Mouse (Mus musculus): Measurements from ENCODE around the gene Gm49510. TPM values are rescaled to one million over a fixed set of nuclear protein-coding genes. Genes with fewer than 3 reads are reported as not detected.

Gene Gm49510
- total RNA-seq, 2 experiments from 2014 or later, result not detected

DNA sequence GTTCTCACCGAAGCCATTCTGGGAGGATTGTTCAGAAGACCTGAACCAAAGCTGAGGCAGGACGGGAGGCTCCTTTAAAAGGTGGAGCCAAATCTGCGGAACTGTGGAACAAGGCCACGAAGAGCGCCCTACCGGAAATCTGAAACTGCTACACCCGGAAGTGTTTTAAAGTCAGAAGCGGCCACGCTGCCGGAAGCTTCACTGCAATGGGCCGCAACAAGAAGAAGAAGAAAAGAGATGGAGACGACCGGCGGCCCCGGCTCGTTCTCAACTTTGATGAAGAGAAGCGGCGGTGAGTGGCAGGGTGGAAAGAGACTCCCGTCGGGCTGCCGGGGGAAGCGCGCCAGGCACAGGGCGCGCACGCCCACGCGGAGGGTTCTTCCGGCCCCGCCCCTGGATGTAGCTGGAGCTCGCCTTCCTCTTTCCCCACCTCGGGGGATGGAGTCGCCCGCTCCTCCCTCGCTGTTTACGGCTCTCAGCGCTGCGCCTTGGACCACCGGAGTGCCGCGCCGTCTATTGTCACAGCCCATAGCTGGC lies 35.4 kb downstream of the Gm49510 start, which contains the start of gene Nol12:
TSS of gene Nol12 (plus strand) at position 150 of the 537 bp plus-strand sequence.
- intact Hi-C loops (cut with DNase I), result no loop called here

DNA sequence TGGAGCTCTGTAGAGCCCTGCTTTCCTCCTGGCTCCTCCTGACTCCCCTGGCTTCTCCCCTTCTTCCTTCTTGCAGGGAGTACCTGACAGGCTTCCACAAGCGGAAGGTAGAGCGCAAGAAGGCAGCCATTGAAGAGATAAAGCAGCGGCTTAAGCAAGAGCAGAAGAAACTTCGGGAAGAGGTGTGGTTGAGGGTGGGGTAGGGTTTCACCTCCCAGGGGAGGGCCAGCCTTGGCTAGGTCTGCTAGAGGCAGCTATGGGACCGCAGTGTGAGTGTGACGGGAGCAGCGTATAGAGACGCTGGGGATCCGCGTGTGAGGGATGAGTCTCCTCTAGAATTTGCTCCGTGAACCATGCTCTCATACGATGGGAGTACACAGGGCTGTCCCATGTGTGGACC lies 36.9 kb downstream of the Gm49510 start:
- intact Hi-C loops (cut with DNase I), result no loop called here
- DNase-seq, result peak in 1 of 2 experiments; percentile 3

More for the DNA sequence above, 35.4 kb downstream of the Gm49510 start, which contains the start of gene Nol12:
- peak; percentile 75 to 85 for DNase-seq

DNA sequence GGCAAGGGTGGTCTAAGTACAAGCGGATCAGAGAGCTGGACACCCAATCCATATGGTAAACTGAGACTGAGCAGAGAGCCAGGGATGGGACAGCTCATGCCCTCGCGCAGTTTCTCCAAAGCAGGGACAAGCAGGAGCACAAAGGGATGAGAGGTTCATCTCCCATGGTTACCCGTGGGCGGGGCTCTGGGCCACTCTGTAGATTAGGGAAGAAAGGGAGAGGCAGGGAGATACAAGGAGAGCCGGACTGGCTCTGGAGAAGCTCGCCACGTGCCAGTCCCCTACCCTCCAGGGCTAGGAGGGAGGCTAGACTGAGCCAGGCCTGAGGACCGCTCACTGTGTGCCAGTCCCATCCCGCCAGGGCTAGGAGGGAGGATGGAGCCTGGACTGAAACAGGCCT lies 37.8 kb downstream of the Gm49510 start:
- intact Hi-C loops (cut with DNase I), result no loop called here
- no peak for DNase-seq

DNA sequence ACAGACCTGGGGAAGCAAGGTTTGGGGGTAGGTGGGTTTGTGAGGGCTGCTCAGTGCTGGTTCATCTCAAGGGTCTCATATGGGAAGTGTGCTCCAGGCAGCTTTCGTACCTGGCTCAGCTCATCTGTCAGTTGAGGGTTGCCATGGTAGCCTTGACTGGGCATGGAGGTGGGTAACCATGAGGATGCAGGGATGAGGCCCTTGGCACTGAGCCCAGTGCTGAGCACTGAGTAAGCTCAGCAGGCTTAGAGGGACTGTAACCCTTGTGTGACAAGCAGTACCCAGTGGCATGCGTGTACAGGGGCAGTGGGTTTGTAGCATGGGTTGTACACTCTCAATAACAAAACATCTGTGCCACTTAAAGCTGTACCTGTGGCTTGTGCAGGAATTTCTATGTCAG lies 38.5 kb downstream of the Gm49510 start:
- DNase-seq, result no peak
- intact Hi-C loops (cut with DNase I), result no loop called here

DNA sequence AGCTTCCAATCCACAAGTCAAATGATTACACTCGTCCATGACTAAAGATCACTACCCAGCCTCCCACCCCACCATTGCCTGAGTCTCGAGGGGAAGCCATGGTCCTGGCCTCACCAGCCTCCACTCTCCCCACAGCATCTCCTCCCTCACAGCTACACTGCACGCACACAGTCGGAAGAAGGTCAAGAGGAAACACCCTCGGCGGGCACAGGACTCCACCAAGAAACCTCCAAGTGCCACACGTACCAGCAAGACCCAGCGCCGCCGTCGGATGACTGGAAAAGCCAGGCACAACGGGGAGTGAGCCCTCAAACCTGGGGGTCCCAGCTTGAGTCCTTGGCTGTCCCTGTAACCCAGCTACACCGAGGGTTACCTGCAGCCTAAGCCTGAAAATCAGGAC lies 40.9 kb downstream of the Gm49510 start:
- intact Hi-C loops (cut with DNase I), result loop anchor here (5.0 kb wide), 1 partner anchor 38 kb away; no protein-coding TSS in a partner anchor

DNA sequence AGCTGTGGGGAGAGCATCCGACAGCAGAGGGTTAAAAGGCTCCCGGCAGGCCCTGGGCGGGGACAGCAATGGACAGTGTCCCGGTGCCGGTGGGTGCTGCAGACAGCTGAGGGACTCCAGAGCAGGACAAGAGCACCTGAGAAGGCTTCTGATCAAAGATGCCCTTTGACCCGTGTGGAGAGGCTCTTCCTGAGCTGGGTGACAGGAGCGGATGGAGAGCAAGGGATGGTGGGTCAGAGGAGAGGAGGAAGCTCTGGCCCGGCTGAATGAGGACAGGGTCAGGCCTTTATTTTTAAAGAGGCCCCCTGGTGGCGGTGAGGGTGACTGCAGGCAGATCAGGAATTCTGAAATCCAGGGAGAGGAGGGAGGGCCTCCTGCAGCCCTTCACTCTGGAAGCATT lies 43.2 kb downstream of the Gm49510 start:
- DNase-seq, result peak; percentile 74 to 80
- intact Hi-C loops (cut with DNase I), result loop anchor here (5.0 kb wide), 1 partner anchor 40 kb away; no protein-coding TSS in a partner anchor

More for the DNA sequence above, 40.9 kb downstream of the Gm49510 start:
- no peak for DNase-seq

DNA sequence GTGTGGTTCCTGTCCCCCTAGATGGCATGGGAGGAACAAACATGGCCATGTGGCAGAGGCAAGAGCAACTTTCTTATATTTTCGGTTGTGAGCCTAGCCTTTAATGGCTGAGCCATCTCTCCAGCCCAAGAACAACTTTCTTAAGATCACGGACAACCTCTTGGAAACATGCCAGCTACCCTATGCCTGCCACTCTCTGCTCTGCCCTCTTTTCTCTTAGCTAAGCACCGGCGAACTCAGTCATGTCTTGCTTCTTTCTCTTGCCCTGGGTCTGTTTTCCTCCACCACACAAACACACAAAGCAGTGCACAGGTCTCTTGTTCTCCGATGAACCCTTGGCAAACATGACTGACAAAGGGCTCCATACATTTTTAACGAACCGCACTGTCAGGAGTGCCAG lies 46.8 kb downstream of the Gm49510 start:
- no peak for DNase-seq

DNA sequence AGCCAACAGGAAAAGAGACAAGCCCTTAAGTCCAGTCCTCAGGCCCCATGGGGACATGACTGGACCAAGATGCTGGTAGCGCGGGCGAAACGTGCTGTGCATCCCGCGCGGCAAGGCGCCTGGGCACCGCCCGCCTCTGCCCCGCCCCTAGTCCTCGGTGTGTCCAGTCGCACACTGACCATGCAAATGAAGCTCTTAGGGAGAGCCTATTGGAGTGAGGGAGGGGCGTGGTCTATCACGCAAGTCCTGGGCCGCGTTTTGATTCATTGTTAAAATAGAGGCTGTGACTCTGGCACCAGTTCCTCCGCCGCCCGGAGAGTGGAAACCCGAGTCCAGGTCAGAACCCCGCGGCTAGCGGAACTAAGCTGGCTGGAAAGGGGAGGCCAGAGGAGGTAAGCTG lies 48.2 kb downstream of the Gm49510 start, which contains the start of gene Triobp:
TSS of gene Triobp (plus strand) at position 68 of the 400 bp plus-strand sequence.
- peak; percentile 70 to 83 for DNase-seq
- intact Hi-C loops (cut with DNase I), result no loop called here

More for the DNA sequence above, 46.8 kb downstream of the Gm49510 start:
- intact Hi-C loops (cut with DNase I), result no loop called here

DNA sequence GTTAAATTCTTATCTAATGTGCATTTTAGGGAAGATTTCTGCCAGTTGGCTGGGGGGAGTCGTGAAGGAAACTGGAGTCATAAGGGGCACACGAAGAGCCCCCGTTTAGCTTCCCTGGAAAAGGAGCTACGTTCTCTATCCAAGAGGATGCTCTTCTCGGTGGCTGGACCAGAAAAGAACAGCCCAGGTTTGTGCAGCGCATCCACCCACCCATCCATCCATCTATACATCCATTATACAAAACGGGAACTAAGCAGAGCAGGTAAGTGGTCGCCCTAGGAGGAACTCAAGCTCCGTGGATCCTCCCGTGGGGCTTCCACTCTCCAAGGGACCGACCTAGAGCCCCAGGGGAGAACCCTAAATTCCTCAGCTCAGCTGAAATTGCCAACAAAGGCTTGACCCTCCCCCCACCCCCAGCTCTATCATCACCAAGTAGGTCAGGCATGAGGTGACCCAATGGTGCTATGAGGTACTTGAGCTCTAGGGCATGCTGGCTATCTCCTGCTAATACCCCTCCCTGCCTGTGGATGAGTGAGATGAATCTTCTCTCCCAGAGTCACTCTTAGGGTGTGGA lies 48.8 kb downstream of the Gm49510 start:
- intact Hi-C loops (cut with DNase I), result no loop called here
- no peak for DNase-seq

DNA sequence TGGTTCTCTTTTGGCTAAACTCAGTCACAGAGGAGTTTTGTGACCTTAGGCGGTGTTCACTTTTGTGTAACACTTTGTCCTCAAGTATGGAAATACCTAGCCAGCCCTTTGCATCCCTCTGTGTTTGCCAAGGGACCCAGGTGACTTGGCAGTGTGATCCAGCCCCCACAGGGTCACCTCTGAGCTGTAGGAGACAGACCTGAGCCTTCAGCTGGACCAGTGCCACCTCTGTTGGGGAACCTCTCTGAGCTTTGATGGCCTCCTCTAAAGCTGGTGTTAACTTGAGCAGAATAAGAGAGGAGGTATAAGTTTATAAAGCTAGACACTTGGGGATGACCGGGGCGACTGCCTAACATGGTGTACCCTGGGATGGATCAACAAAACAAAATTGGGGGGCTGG lies 49.4 kb downstream of the Gm49510 start:
- DNase-seq, result no peak
- intact Hi-C loops (cut with DNase I), result no loop called here

DNA sequence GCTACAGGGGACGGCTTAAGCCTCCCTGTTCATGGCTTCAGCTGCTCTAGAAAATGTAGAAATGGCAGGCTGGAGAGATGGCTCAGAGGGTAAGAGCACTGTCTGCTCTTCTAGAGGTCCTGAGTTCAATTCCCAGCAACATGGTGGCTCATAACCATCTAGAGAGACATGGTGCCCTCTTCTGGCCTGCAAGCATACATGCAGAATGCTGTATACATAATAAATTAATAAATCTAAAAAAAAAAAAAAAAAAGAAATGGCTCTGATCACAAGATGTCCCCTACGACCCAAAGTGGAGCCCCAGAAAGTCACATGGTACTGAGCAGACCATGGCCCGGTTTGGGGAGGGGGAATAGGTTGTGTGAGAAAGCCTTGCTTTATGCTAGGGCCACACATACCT lies 56.2 kb downstream of the Gm49510 start:
- intact Hi-C loops (cut with DNase I), result no loop called here
- DNase-seq, result no peak

DNA sequence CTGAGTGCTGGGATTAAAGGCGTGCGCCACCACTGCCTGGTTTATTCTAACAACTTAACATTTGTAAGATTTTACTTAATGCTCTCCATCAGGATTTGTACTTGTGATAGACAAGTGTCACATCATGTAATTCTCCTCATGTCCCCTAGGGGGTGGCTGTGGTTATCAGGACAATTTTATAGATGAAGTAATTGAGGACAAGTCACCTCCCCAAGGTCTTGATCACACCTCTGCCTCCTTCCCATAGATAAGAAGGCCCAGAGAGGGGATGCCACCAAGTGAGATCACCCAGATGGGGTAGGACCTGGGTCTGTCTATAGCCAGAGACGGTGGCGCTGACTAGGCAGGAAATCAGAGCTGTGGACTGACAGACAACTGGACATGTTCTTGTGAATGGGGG lies 56.9 kb downstream of the Gm49510 start:
- intact Hi-C loops (cut with DNase I), result no loop called here
- DNase-seq, result no peak

DNA sequence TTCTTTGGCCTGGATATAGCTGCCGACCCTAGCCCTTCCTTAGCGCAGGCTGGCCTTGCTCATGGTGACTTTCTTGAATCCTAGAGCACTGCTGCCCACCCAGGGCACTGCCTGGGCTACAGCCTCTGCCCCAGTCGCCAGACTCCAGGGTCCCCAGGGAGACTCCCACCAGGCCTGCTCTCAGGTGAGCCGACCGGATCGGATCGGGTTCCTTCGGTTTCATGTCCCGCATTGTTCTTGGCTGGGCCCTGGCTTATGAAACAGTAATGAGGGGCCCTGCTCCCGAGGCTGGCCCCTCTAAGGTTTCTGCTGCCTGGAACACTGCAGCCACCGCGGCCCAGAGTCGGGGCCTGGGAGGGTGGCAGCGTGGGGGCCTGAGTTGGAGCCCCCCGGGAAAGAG lies 57.6 kb downstream of the Gm49510 start:
- DNase-seq, result no peak
- intact Hi-C loops (cut with DNase I), result no loop called here

DNA sequence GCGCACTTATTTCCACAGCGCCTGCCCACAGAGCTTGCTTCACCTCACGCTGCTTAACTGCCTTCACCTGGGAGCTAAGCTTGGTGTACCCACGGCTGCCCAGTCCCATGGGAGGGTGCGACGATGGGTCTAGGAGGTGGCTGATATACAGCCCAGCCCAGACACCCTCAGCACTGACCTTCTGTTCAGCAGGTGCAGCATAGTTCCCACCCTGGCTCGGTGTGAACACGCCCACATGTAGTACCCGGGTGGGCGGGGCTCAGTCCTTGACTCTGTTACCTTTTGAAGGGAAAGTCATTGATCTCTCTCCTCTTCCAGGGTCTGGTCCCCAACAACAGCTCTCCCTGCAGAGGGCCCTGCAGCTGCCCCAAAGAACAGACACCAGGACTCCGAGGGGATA lies 60.1 kb downstream of the Gm49510 start:
- no peak for DNase-seq
- intact Hi-C loops (cut with DNase I), result no loop called here

DNA sequence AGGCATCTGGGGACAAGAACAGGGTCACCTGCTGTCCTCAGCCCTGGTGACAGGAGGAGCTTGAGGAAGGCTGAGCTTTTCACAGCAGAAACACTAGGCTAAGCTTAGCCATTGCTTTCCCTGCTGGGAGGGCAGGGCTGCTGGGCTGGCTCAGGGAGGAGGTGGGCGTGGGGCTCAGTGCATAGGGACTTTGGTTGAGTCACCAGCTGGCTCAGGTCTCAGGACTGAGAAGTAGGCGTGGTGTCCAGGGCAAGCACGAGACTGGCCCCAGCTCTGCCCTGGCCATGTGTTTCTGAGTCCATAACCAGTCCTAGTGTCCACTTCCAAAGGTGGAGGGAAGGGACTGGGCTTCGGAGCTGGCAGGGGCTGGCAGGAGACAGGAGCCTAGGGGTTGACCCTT lies 60.6 kb downstream of the Gm49510 start:
- intact Hi-C loops (cut with DNase I), result no loop called here
- peak; percentile 59 to 83 for DNase-seq

DNA sequence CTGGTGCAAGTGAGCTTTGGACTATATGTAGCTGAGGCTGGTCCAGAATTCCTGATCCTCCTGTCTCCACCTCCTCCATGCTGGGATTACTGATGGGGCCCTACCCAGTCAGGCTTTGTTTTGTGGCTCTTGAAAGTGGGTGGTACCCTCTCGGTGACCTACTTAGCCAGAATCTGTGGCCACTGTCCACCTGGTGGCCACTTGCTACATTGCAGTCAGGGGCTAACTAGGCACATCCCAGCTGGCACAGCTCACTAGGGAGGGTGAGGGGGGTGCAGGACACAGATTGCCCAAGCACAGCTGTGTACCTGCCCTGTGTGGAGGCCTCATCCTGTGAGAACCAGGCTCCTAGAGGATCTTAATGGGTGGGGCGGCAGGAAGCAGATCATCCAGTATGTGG lies 63.4 kb downstream of the Gm49510 start:
- DNase-seq, result peak; percentile 64 to 65
- intact Hi-C loops (cut with DNase I), result no loop called here

Small RNAs within 50 kb of the gene (microRNA-seq; reads per million reads assigned to microRNA genes)
- 0 reads per million in 2 experiments for gene Mir6955

Other genes with a start within 250 kb of the Gm49510 start
- under 1 TPM; 0.02 to 0.08 TPM for gene Elfn2, start 180.9 kb upstream of the Gm49510 start, total RNA-seq (2021)
- gene Mfng, start 126.2 kb upstream of the Gm49510 start, total RNA-seq (2021), result 1 to 10 TPM; 3.3 TPM
- gene Card10, start 96.6 kb upstream of the Gm49510 start, total RNA-seq (2021), result 1 to 10 TPM; 5.6 to 6.6 TPM
- gene Cdc42ep1, start 57.0 kb upstream of the Gm49510 start, total RNA-seq (2021), result 10 to 100 TPM in 1 of 2 experiments, 1 to 10 TPM in 1; 9.4 to 10.7 TPM
- not detected for gene Lgals2, start 44.1 kb upstream of the Gm49510 start, total RNA-seq (2021)
- 10 to 100 TPM; 34.1 to 34.9 TPM for gene Gga1, start 22.5 kb upstream of the Gm49510 start, total RNA-seq (2021)
- 1 to 10 TPM; 2.0 to 2.1 TPM for gene Sh3bp1, start 101 bp downstream of the Gm49510 start, total RNA-seq (2021)
- 1 to 10 TPM; 1.9 to 2.0 TPM for gene Pdxp, start 14.3 kb downstream of the Gm49510 start, total RNA-seq (2021)
- gene Lgals1, start 27.1 kb downstream of the Gm49510 start, total RNA-seq (2021), result 100 to 1,000 TPM; 188 to 289 TPM
- 10 to 100 TPM; 22.1 to 22.6 TPM for gene Nol12, start 35.3 kb downstream of the Gm49510 start, total RNA-seq (2021)
- 10 to 100 TPM; 35.6 to 42.3 TPM for gene Triobp, start 48.1 kb downstream of the Gm49510 start, total RNA-seq (2021)
- 10 to 100 TPM; 71.1 to 87.4 TPM for gene H1f0, start 128.8 kb downstream of the Gm49510 start, total RNA-seq (2021)
- gene Galr3, start 142.2 kb downstream of the Gm49510 start, total RNA-seq (2021), result not detected
- gene Ankrd54, start 163.2 kb downstream of the Gm49510 start, total RNA-seq (2021), result 1 to 10 TPM; 2.7 to 4.3 TPM
- 10 to 100 TPM; 46.6 to 52.6 TPM for gene Eif3l, start 175.5 kb downstream of the Gm49510 start, total RNA-seq (2021)
- 10 to 100 TPM; 11.8 to 13.5 TPM for gene Micall1, start 209.2 kb downstream of the Gm49510 start, total RNA-seq (2021)
- 10 to 100 TPM; 65.9 to 67.1 TPM for gene Polr2f, start 241.3 kb downstream of the Gm49510 start, total RNA-seq (2021)
- 1 to 10 TPM in 1 of 2 experiments, under 1 TPM in 1; 0.66 to 1.2 TPM for gene 1700088E04Rik, start 241.6 kb downstream of the Gm49510 start, total RNA-seq (2021)